Mouse (Mus musculus) erythroid progenitor cell, adult 5-6 weeks (primary cell): ENCODE measurements around the gene Ghdc. TPM values are rescaled to one million over a fixed set of nuclear protein-coding genes. Genes with fewer than 3 reads are reported as not detected.

ENCODE experiments used
- ATAC-seq: replicated peaks from 2 replicates; pipeline ENCODE4 v1.8.0; 2016; ENCODE audit warnings: moderate number of reproducible peaks, mild to moderate bottlenecking, moderate TSS enrichment, inconsistent platforms; ENCODE audit not compliant: poor library complexity, low FRiP score, severe bottlenecking
- total RNA-seq, 2 experiments: library from RNA; stranded (forward) in 1 of 2; stranded (reverse) in 1 of 2; fragments of 150-400 nt in 1 of 2; fragments of 186-747, 209-891 nt in 1 of 2; gene quantifications; 2 replicates each; pipeline versions ENCODE4 v1.2.3 to v1.2.4; 2015 to 2017; ENCODE audit warnings: low replicate concordance in 2 of 2

Ghdc gene
- total RNA-seq, 2 experiments from 2014 or later = 0.84 to 1.4 TPM

DNA sequence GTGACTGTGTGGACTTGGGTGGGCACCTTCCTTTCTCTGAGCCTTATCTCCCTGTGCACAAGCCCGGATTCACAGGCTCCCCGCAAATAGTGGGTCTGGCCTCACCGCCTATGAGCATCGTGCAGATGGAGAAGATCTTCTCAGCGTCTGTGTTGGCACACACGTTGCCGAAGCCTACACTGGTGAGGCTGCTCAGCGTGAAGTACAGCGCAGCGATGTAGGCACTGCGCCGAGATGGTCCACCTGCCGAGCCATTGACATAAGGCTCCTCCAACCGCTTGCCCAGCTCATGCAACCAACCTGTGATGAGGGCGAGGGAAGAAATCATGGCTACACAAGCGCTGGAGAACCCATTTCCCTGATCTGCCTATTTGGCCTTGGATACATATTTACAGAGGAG lies 20.6 kb downstream of the Ghdc start:
- no peak for ATAC-seq

DNA sequence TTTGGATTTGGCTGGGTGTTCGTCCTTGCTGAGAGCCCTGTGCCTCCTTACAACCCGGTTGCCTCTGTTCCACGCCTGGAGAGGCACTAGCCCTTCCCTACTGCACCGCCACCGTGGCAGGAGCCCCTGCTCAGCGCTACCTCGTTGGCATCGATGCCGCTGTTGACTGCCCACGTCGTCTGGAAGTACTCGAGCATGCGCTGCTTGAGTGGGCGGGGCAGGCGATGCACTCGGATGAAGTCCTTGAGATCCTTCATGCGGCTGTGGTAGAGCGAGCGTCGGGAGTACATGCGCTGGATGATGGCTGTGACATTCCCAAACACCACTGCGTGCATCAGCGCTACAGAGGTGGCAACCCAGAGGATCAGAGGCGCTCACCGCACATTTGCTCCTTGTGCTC lies 21.3 kb downstream of the Ghdc start:
- ATAC-seq = no peak

DNA sequence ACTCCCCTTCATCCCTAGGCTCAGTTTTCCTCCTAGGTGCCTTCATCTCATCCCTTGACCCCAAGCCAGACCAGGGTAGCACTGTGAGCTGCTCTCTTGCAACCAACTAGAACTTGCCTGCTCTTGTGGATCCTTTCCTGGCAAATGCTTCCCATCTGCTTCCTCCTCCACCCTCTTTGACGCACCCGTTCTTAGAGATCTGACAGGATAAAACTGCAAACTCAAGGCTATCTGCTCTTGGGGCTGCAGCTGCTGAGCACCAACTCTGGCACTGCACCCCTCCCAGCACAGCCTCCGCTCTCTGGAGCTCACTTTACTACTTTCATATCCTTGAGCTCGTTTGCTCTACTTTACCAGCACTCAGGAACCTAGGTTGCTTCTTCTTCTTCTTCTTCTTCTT lies 22.1 kb downstream of the Ghdc start:
- no peak for ATAC-seq

DNA sequence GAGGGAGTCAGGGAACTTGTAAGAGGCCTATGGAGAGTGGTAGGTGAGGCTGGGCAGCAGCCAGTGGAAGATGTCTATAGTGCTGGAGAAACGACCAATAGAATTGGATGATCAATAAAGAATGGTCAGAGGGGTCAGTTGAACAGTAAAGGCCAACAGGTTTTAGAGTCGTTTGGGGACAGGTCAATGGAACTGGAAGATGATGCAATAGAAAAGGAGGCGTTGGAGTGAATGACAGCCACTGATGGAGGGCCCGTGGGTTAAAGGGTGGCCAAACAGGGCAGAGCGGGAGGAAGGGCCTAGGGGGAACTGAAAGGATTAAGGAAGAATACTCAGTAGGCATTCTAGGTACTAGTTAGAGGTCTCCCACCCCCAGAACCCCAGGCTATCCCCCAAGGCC lies 23.6 kb downstream of the Ghdc start:
- ATAC-seq = no peak

DNA sequence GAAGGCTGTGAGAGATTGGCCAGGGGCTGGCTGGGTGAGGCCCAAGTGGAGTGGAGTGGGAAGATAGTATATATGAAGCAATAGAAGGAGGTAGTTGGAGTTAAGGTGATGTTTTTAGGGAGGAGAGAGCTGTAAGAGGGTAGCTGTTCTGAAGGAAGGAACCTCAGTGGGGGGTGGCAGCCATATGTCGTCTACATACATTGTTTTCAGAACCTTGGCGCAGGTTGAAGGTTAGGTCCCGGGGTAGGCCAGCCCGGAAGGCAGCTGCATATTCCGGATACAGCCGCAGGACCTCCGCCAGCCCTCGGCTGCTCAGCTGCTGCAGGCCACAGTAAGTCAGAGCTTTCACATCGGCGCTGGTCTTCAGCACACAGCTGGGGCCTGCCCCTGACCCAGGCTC lies 24.2 kb downstream of the Ghdc start:
- no peak for ATAC-seq

DNA sequence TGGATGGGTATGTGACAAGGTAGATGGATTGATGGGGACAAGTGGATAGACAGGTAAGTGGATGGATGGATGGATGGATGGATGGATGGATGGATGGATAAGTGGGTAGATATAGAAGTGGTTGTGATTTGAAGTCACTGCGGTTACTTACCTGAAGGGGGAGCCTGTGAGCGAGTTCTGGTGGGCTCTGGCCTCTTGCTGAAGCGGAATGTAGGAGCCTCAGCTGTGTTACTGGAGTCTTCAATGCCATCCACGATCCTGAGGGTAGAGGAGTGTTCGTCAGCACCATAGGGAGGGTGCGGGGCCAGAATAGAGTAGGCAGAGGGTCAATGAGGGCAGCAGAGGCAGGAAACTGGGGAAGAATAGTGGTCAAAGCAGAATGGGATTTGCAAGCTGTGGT lies 25.7 kb downstream of the Ghdc start:
- ATAC-seq = peak; percentile 41

DNA sequence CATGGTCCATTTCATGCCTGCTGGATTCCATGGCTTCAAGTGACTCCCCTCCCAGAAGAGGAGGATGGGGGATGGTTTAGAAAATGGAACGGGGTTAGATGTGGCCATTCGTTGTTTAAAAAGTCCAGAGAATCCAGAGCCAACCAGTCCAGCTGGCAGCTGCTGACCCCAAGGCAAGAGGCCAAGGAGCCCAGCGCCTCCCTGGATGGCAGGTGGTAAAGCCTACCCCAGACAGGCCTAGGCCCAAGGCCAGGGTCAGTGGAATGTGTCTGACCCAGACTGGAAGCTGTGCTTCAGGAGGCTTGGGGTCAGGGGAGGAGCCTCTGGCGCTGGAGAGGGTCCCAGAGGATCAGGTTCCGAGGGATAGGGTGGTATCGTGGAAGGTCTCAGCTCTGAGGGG lies 29.4 kb downstream of the Ghdc start:
- ATAC-seq = no peak

DNA sequence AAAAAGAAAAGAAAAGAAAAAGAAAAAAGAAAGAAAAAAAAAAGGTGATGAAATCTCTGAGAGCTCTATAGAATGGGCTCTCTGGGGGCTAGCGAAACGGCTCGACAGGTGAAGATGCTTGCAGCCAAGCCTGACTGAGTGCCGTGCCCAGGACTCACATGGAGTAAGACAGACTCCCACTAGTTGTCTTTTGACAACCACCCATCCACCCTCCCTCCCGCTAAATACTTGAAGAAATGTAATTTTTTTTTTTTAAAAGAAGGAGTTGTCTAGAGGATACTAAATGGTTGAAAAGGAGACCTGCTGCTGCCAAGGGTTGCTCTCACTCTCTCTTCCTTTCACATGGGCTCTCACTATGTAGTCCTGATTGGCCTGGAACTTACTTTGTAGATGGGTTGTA lies 32.0 kb downstream of the Ghdc start:
- no peak for ATAC-seq

DNA sequence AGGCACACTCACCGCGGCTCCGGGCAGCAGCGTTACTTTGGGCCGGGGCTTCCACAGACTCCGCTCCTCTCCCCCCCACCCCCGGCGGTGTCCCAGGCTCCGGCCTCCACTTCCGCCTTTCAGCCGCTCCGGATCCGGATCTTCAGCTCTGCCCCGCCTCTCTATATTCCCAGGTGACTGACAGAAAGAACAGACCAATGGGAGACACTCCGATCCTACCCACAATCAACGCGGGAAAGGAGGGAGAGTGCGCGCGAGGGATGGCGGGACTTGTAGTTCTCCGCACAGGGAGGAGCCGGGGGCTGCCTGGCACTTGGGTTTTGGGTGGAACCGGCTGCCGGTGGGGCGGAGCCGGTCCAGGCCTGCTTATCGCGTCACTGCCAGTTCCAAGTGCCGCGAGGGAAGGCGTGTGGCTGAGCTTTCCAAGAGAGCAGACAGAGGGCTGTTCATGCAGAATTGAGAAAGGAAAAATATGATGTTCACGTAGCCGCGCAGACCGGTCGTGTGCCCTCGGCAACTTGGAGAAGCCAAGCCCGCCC lies 32.6 kb downstream of the Ghdc start, which contains the start of gene Rab5c:
TSS of gene Rab5c (minus strand) at position 150 of the 539 bp plus-strand sequence.
- ATAC-seq = peak; percentile 88

DNA sequence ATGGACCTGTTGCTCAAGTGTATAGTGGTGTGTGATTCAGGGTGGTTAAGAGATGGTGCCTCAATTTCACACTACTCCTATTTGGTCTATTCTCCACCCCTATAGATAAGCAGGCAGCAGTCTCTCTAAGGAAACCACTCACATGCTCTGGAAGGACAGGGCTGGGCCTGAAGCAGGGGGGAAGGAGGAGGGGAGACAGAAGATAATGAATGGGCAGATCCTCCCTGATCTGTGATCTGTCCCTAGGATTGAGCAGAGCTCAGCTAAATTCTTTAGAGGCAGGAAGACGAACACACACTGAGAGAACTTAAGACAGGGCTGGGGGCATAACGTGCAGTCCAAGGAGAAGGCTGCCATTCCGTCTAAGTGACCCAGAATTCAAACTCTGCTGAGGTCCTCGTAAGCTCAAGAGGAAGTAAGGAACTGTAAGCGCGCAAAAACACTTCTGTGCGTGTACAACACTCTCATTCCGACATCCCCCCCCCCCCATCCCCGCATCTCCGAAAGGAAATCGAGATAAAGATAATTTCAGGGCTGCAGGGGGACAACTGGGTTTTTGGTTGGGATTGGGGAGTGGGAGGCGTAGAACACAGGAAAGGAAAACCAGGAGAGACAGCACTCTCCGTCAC lies 33.5 kb downstream of the Ghdc start:
- peak; percentile 64 for ATAC-seq

DNA sequence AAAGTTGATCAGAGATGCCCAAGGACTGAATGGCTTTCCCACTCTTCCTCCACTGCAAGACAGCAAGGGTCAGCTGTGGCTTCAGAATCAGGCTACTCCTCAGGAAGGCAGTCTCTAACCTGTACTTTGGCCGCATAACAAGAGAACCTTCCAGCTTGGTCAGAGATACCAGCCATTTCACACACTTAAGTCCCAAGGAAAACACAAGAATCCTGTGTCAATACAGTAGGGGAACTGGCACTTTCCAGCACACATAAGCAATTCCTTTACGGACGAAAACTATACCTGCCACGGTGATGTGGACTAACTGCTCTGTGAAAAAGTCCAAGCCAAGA lies 34.0 kb downstream of the Ghdc start:
- no peak for ATAC-seq

DNA sequence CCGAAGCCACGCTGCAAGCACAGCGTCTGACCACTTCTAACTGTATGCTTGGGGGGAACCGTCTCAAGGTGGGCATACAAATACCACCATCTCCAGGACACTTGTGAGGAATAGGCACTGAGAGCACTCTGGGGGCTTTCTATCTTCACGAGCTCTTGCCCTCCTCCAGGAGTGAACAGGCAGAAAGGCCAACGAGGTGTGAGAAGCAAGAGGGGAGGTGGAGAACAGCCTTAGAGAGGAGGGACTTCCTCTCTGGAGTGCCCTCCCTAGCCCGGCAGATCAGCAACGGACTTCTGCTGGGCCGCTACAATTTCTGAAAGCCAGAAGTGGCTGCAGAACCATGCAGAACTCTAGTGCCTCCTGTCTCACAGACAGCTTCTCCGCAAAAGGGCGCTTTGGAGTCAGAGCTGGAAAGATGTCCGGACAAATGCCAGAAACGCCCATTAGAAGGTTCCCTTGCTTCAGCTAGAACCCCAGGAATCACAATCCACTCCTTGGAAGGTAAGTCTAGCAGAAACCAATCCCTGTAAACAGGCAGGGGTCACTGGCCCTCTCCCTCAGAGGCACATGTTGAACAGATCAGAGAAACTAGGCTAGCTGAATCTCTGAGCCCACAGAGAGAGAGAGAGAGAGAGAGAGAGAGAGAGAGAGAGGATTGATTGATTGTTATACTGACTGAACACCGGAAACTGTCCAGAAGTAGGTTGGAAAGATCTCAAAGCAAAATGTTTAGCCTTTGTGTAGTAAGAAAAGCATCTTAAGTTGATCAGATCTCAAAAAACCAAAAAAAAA lies 34.6 kb downstream of the Ghdc start:
- peak; percentile 18; the same call in 1 of the 2 replicates for ATAC-seq

DNA sequence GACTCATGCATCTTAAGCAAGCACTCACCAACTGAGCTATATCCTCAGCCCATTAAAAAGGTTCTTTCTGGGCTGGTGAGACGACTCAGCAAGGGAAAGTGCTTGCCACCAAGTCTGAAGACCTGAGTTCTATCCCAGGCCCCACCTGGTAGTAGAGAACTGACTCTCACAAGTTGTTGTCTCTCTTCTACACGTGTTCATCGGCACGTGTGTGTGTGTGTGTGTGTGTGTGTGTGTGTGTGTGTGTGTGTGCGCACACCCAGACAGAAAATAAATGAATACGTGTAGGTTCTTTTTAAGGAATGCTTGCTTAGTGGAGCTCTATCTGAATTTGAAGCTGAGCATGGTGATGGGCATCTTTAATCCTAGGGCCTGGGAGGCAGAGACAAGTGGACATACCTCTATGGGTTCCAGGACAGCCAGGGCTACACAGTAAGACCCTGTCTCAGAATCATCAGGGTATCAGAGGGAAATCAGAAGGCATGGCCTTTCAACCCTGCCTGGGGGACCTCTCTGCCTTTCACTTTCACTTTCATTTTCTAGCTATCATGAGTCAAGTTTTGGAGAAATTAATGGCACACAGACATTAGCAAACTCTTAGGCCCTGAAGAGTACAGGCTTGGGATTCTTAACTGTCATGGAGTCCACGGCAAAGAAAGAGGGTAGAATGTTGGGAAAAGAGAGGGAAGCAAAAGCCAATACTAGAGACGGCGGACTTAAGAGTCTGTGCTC lies 35.5 kb downstream of the Ghdc start:
- ATAC-seq = no peak

DNA sequence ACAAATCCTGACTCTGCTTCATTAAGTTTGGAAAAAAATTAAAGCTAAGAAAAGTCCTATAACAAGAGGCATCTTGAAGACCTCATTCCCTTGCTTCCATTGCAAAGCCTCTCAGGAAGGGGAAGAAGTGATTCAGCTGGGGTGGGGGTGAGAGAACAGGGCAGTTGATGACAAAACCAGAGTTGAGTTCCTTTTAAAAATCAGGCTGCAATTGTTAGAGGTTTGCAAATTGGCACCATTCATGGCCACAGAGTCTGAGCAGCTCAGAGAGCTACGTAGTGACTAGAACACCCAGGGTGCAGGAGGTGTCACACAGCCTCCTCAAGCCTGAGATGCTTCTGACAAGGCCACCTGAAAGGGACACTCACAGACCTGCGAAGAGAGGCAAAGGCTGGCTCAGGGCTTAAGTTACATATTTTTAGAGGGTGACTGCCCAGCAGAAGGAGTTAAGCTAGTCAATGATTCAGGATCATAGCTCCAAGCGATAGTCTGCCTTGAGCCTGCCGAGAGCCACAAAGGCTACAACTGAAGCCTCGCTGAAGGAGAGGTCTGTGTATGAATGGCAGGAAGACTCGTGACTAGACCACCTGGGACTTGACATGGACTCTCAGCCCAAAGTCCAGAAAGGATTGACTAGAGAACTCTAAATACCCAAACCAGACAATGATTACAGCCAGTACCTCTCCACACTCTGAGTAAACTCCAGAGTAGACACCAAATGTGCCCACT lies 40.1 kb downstream of the Ghdc start:
- no peak for ATAC-seq

DNA sequence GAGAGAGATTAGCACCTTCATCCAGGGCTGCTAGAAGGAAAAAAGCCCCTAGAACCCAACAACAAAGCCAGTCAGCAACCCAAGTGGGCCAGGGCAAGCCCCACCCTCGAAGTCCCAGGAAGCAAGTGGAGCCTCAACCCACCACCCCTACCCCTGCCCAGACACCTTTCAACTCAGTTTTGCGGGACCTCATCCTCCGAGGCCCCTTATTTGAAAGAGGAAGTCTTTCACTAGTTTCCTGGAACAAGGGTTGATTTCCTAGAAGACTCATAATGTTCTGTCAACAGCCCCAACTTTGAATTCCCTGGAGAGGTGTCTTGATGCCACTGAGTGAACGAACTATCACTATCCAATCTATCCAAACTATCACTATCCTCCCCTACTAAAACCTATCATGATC lies 40.8 kb downstream of the Ghdc start:
- ATAC-seq = no peak

DNA sequence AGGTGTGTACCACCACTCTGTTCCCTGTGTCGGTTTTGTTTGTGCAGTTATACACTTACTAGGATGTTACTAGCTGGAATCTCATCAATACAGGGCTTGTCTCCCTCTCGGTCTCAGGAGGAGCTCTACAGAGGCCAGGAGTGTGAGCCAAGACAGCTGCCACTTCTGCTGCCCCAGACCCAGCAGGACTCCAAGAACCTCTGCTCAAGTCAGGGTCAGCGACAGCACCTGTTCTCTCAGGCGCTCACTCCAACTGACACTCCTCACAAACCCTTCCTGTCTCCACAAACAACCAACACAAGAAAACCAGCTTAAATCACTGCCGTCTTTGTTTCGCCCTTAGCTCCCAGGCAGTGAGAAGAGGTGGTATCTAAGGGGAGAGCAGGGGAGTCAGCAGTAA lies 42.2 kb downstream of the Ghdc start:
- no peak for ATAC-seq

DNA sequence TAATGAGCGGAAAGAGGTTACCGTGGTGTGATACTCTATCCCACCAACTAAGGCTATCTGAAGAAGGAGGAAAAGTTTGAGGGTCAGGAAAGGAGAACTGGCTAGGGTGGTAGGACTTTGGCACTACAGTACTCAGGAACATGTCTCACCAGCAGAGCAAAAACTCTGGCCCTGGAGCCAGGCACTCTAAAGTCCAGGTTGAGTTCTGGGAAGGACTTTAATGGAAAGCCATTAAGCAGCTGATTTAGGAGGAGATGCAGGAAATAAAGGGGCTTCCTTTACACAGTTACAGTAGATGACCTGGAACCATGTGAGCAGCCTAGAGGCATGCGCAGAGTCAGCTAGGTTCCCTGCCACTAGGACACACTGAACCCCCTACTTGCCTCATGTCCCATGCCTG lies 43.6 kb downstream of the Ghdc start:
- ATAC-seq = no peak

DNA sequence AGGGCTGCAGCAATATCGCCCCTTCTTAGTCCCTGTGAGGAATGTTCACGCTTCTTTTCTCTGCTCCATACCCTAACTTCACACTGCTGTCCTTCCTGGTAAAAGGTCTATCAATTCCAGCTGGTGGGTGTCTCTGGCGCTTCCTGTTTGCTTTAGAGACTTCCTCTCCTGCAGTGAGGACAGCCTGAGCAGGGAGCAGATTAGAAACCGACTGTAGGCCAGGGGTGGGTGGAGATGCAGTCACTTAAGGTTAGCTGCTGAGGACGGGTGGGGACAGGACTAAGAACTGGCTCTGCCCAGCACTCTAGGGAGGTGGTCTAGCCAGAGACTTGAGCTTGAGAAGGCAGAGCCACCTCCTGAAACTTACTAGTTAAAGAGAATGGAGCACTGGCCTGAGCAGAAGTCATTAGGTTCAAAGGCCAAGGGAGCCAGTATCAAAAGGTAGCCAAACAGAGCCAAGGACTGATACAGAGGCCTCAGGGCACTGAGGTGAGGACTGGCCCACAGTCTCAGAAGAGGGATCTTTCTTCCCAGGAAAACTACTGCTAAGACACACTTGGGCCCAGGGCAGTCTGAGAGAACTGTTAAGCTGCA lies 45.7 kb downstream of the Ghdc start:
- no peak for ATAC-seq

DNA sequence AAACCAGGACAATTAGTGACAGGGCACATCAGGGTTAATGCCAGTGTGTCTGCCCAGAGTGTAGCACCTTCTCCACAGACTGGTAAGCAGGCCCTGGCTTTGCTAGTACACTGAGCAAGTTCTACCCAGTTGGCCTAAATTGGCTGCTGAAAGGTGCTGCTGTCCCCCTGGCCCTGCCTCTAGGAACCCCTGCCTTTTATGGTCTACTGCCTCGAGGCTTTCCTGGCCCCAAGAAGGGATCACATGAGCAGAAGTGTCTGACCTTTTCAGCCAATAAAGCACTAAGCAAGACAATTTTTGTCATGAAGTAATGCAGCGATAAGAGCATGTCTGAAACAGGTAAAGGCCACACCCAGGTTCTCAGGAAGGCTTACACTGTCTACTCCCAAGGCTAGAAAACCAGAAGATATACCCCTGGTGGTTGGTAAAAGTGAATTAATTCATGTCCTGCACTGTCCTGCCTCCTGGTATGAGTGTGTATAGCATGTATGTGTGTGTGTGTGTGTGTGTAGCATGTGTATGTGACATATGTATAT lies 48.2 kb downstream of the Ghdc start:
- peak; percentile 38 for ATAC-seq
